Mouse (Mus musculus) T-helper 1 cell (primary cell): ENCODE results near the gene Gm8246.
"Not testable (repeated sequence)": the region's sequence is repeated elsewhere in the genome, so short reads cannot be mapped to it uniquely, and the experiment has no call there.

Source experiments
- in situ Hi-C: fragments of 300-600 bp; cut with MboI, MseI; formaldehyde crosslinking; loops from one replicate; pipeline ENCODE4 v1.15.1; 2025; ENCODE audit warnings: high pct_unique_total_duplicates

Gm8246 gene

GRCm38 (mm10) chr14:5477730-5478129, at the start of gene Gm8246:
Gm8246 (minus strand) TSS chr14:5477830.
- in situ Hi-C loops: not testable (repeated sequence)

- in situ Hi-C loops: not testable (repeated sequence)
These were observed 23.7 kb upstream of the Gm8246 start, which contains the start of gene Gm3488 for GRCm38 (mm10) chr14:5501374-5501773. Gm3488 (plus strand) TSS chr14:5501674.

- in situ Hi-C loops: not testable (repeated sequence)
These were observed 6.3 kb upstream of the Gm8246 start, which contains the start of gene Gm3187 for GRCm38 (mm10) chr14:5483907-5484306. Gm3187 (plus strand) TSS chr14:5484207.

GRCm38 (mm10) chr14:5460469-5460868, 17.2 kb downstream of the Gm8246 start:
- in situ Hi-C loops: not testable (repeated sequence)

- in situ Hi-C loops: not testable (repeated sequence)
These were observed 22.3 kb downstream of the Gm8246 start, which contains the start of gene Gm3194 for GRCm38 (mm10) chr14:5455367-5455766. Gm3194 (minus strand) TSS chr14:5455467.
